Mouse (Mus musculus): ENCODE measurements around the gene Tnfrsf1a.

Gene Tnfrsf1a

DNA sequence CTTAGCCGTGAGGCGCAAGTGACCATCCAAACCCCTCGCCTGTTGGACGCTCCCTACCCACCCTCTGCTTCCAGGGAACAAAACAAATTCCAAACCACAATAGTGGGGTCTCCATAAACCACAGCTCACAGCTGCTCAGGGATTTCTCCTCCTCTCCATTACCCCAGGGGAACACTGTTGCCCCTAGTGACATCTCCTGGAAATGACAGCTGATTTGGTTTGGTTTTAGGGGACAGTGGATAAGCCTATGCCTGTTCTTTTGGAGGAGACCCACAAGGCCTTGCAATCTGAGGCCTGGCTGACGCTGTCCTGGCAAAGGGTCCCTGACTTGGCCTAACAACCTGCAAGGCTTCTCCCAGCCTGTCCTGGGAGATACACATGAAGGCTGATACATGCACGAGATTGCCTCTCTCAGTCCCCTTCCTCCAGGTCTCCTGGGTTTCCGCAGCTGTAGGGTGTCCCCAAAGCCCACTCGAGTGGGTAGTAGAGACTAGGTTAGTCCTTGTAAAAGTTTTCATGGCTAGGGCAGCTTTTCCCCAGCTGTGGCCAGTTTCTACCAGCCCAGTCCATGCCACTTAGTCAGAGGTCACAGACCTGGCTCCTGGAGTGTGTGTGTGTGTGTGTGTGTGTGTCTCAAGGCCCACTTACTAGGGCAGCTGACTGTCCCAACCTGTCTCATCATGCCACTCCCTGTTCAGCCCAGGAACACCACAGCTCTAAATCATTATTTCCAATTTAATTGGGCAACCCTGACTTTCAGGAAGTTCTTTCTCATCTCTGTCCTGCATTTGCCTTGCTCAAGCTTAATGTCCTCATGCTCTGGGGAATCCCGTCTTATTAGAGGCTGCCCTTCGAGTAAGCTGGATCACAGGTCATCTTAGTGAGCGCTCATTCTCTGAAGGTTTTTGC, 36.2 kb downstream of the Tnfrsf1a start:
- peak; percentile 69 for DNase-seq (ENCODE audit: low spot score)

DNA sequence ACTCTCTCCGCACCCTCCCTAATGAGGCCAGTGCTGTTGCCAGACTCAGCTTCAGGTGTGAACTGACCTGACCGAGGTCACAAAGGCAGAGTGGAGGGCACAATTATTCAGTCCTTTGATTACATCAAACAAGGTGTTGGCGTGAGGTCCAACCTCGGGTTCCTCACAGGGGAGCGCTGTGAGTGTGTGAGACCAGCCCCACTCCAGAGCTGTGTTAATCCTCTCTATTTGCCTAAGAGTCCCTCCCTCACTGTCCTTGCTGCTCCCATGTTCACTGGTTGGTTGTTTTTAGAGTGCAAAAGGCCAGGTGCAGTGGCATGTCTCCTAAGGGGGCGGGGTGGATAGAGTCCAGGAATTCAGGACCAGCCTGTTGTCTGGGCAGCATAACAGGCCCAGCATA, 36.9 kb downstream of the Tnfrsf1a start:
- DNase-seq (ENCODE audit: low spot score), result no peak

DNA sequence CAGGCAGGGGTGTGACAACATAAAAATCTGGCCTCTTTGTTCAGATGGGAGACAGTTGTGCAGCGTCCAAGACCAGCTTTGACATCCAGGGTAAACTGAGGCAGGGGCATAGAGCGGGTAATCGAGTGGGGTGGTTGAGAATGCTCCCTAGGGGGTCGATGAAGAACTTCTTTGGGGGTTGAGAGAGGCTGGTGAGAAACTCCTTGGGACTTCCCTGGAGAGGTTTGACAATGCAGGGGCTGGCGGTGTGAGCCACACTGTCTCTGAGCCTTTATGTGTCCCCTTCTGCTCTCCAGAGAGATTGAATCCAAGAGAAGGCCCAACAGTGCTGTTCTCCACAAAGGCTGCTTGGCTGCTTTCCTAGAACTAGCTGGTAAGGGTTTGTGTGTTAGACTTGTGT, 40.7 kb downstream of the Tnfrsf1a start:
- DNase-seq (ENCODE audit: low spot score), result no peak

GRCm38 (mm10) chr6:125405461-125406382, 56.6 kb downstream of the Tnfrsf1a start:
- DNase-seq (ENCODE audit: low spot score), result no peak

DNA sequence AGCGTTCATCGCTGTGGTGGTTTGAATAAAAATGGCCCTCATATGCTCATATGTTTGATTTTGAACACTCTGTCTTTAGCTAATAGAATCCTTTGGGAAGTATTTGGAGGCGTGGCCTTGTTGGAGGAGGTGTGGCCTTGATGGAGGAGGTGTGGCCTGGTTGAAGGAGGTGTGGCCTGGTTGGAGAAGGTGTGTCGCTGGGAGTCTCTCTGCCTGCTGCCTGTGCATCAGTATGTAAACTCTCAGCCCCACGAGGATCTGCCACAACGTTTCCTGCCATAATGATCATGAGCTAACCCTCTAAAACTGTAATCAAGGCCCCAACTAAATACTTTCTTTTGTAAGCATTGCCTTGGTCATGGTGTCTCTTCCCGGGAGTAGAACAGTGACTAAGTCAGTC, 58.1 kb downstream of the Tnfrsf1a start:
- no peak for DNase-seq (ENCODE audit: low spot score)

DNA sequence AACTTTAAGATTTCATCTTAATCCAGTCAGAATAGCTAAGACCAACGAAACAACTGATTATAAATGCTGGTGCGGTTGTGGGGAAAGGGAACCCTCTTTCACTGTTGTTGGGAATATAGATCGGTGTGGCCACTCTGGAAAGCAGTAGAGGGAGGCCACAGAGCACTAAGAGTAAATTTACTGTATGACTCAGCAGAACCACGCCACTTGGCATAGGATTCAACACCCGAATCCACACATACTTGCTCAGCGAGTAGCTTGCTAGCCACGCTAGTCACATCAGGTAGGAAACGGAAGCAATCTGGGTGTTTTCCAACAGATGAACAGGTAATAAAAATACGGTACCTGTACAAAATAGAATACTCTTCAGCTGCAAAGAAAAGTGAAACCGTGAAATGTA, 58.5 kb downstream of the Tnfrsf1a start:
- no peak for DNase-seq (ENCODE audit: low spot score)

- DNase-seq (ENCODE audit: low spot score), result no peak
Measured at GRCm38 (mm10) chr6:125410551-125410950, 61.4 kb downstream of the Tnfrsf1a start.

DNA sequence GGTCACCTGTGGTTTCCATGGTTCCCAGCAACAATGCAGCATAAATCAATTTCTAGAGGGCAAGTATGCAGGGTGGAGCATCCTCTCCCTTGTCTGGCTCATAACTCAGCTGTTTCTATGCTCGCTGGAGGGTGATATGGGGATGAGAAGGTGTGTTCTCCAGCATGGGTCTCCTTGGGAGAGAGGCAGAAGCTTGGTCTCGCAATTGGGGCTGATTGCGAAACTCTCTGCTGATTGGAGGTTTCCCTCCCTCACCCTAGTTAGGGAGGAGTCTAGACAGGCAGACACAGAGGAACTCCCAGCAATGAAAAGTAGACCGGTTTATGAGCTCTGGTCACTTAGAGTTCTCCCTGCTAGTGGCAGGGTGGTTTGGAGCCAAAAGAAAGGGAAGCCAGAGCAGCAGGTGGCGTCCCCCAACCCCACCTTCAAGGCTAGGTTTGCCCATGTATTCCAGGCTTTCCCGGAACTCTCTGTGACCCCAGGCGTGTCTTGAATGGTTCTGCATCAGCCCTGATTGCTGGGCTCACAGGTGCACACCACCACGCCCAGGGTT, 61.9 kb downstream of the Tnfrsf1a start:
- no peak for DNase-seq (ENCODE audit: low spot score)

DNA sequence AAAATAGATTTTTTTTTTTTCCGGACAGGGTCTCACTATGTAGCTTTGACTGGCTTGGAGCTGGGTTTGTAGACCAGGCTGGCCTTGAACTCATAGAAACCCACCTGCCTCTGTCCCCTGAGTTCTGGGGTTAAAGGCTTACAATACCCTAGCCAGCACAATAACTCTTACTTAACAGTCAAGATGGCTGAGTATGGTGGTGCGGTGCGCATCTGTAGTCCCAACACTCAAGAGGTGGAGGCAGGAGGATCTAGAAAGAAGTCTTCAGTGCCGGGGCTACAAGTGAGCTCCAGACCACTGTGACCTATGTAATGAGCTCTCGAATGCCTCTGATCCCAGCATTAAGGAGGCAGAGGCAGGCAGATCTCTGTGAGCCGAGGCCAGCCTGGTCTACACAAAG, 62.5 kb downstream of the Tnfrsf1a start:
- DNase-seq (ENCODE audit: low spot score), result no peak

Data from embryo, embryonic 10.5 days (tissue).